Mouse (Mus musculus) heart, embryonic 14.5 days (tissue): Measurements from ENCODE around the gene Cntln. TPM values are rescaled to one million over a fixed set of nuclear protein-coding genes. Genes with fewer than 3 reads are reported as not detected.

Experiments used
- ATAC-seq: fragments of 200-750 bp; cut with Nextera tagmentation; 2 replicates; pipeline ENCODE4 v1.8.0; 2017; ENCODE audit warnings: low read depth, moderate TSS enrichment; ENCODE audit not compliant: insufficient number of reproducible peaks, insufficient read depth, low FRiP score
- H3K27ac ChIP-seq, 2 experiments: fragments of 200-500 bp in 1 of 2; fragments of 300-500 bp in 1 of 2; sonication (generic) in 1 of 2; replicated peaks in 1 of 2; 2 replicates each; pipeline ENCODE4 v1.5.1; 2012 to 2014; ENCODE audit warnings: low read depth in 2 of 2, low read length in 2 of 2, control low read depth in 1 of 2, mild to moderate bottlenecking in 1 of 2, mixed read lengths in 1 of 2; ENCODE audit not compliant: control insufficient read depth in 1 of 2, insufficient read depth in 1 of 2
- H3K27me3 ChIP-seq: fragments of 300-500 bp; sonication (generic); 2 replicates; pipeline ENCODE4 v1.6.1; 2014; ENCODE audit warnings: mild to moderate bottlenecking, low read length, control low read depth; ENCODE audit not compliant: control insufficient read depth, insufficient read depth
- H3K36me3 ChIP-seq: fragments of 300-500 bp; sonication (generic); 2 replicates; pipeline ENCODE4 v1.6.1; 2014; ENCODE audit warnings: mild to moderate bottlenecking, control low read depth, low read length, mixed read lengths; ENCODE audit not compliant: control insufficient read depth, insufficient read depth
- H3K4me1 ChIP-seq, 2 experiments: fragments of 200-500 bp in 1 of 2; fragments of 300-500 bp in 1 of 2; sonication (generic) in 1 of 2; 2 replicates each; pipeline ENCODE4 v1.6.1; 2012 to 2014; ENCODE audit warnings: low read length in 2 of 2, control low read depth in 1 of 2, mixed read lengths in 1 of 2; ENCODE audit not compliant: control insufficient read depth in 2 of 2, insufficient read depth in 2 of 2
- H3K4me2 ChIP-seq: fragments of 300-500 bp; sonication (generic); 2 replicates; pipeline ENCODE4 v1.6.1; 2014; ENCODE audit warnings: mild to moderate bottlenecking, low read length
- H3K4me3 ChIP-seq, 2 experiments: fragments of 200-500 bp in 1 of 2; fragments of 300-500 bp in 1 of 2; sonication (generic) in 1 of 2; 2 replicates each; pipeline ENCODE4 v1.5.1; 2012 to 2014; ENCODE audit warnings: low read length in 2 of 2, mild to moderate bottlenecking in 2 of 2, control low read depth in 1 of 2, low read depth in 1 of 2, moderate library complexity in 1 of 2; ENCODE audit not compliant: control insufficient read depth in 1 of 2, insufficient read depth in 1 of 2
- H3K9ac ChIP-seq: fragments of 300-500 bp; sonication (generic); 2 replicates; pipeline ENCODE4 v1.6.1; 2014; ENCODE audit warnings: mild to moderate bottlenecking, low read length
- H3K9me3 ChIP-seq: fragments of 300-500 bp; sonication (generic); 2 replicates; pipeline ENCODE4 v1.6.1; 2016; ENCODE audit warnings: low read length, control low read depth; ENCODE audit not compliant: control insufficient read depth
- WGBS: fragments of 180-500 bp; shearing (Covaris S2); extraction: QIAGEN DNeasy Blood & Tissue Kit; methylation state at CpG from one replicate; pipeline ENCODE4 v1.1.7; 2014; 5-methylcytosine and 5-hydroxymethylcytosine counted together
- polyA plus RNA-seq: library from polyadenylated mRNA; unstranded; fragments of >200 nt; fragmentation: Nextera tagmentation; extraction: Ambion mirVana; gene quantifications from 2 replicates; pipeline ENCODE4 v1.2.1, GENCODE M21; 2014

The Cntln gene
- polyA plus RNA-seq, 1 experiment from 2014 or later: 7.0 TPM

- H3K4me1 ChIP-seq: peaks cover 0 to 3% of the 10 kb centered on the region in 2 experiments; a peak in 1 of 4 replicates
- H3K36me3 ChIP-seq: peaks cover 5% of the 10 kb centered on the region; the same call in 1 of the 2 replicates
- peak overlapping the region; percentile 94 for H3K9ac ChIP-seq
- no peaks in the 10 kb centered on the region for H3K9me3 ChIP-seq
- H3K27ac ChIP-seq: peak overlapping the region; percentile 85
- peak overlapping the region; percentile 71 for H3K4me2 ChIP-seq
- ATAC-seq: peak; percentile 74
- WGBS: 2% methylated on average over 48 of the region's 60 CpGs
- H3K27me3 ChIP-seq: no peaks in the 10 kb centered on the region
- peak overlapping the region; percentile 77 to 79 for H3K4me3 ChIP-seq
These were observed 596 bp downstream of the Cntln start for GRCm38 (mm10) chr4:84884539-84885270.

GRCm38 (mm10) chr4:84885271-84885540 is 1.1 kb downstream of the Cntln start:
- Histone ChIP-seq H3K9me3 (no peaks in the 10 kb centered on the region), H3K4me2 (peak overlapping the region; percentile 71), H3K36me3 (peaks cover 7% of the 10 kb centered on the region), H3K9ac (peak overlapping the region; percentile 94), H3K27me3 (no peaks in the 10 kb centered on the region), H3K4me1 (peaks cover 0 to 3% of the 10 kb centered on the region in 2 experiments; a peak in 1 of 4 replicates), H3K27ac (no peak overlapping the region), H3K4me3 (peak overlapping the region; percentile 77 to 79; a peak in 3 of 4 replicates)
- WGBS: 39% methylated on average over 1 of the region's 1 CpGs
- ATAC-seq: no peak

GRCm38 (mm10) chr4:84918393-84918792 is 34.3 kb downstream of the Cntln start:
- no peak overlapping the region for H3K27ac ChIP-seq
- no peak overlapping the region for H3K4me3 ChIP-seq
- H3K36me3 ChIP-seq: no peaks in the 10 kb centered on the region
- no peaks in the 10 kb centered on the region for H3K4me1 ChIP-seq
- H3K27me3 ChIP-seq: no peaks in the 10 kb centered on the region
- H3K9me3 ChIP-seq: no peaks in the 10 kb centered on the region
- 60% methylated on average over 1 of the region's 1 CpGs for WGBS
- no peak overlapping the region for H3K4me2 ChIP-seq
- no peak for ATAC-seq
- H3K9ac ChIP-seq: no peak overlapping the region

- ATAC-seq: no peak
- WGBS: 79% methylated on average over 6 of the region's 6 CpGs
These were observed 50.3 kb downstream of the Cntln start for GRCm38 (mm10) chr4:84934342-84934929.

GRCm38 (mm10) chr4:84942059-84942458 is 58.0 kb downstream of the Cntln start:
- ATAC-seq: no peak
- 49% methylated on average over 2 of the region's 2 CpGs for WGBS
- no peak overlapping the region for H3K4me3 ChIP-seq
- no peak overlapping the region for H3K9ac ChIP-seq
- H3K9me3 ChIP-seq: no peaks in the 10 kb centered on the region
- H3K4me1 ChIP-seq: 0 out of 4 replicates have a peak, but pooled peaks cover 0 to 2% of the 10 kb centered on the region in 2 experiments
- no peaks in the 10 kb centered on the region for H3K36me3 ChIP-seq
- no peaks in the 10 kb centered on the region for H3K27me3 ChIP-seq
- no peak overlapping the region for H3K27ac ChIP-seq
- no peak overlapping the region for H3K4me2 ChIP-seq

More at GRCm38 (mm10) chr4:84934342-84934929, 50.3 kb downstream of the Cntln start:
- no peaks in the 10 kb centered on the region for H3K36me3 ChIP-seq
- no peaks in the 10 kb centered on the region for H3K27me3 ChIP-seq
- no peaks in the 10 kb centered on the region for H3K4me1 ChIP-seq
- H3K4me2 ChIP-seq: no peak overlapping the region
- no peaks in the 10 kb centered on the region for H3K9me3 ChIP-seq
- H3K4me3 ChIP-seq: no peak overlapping the region
- H3K9ac ChIP-seq: no peak overlapping the region
- no peak overlapping the region for H3K27ac ChIP-seq

GRCm38 (mm10) chr4:84942651-84943050 is 58.5 kb downstream of the Cntln start:
- Histone ChIP-seq H3K27me3 (no peaks in the 10 kb centered on the region), H3K27ac (no peak overlapping the region), H3K4me3 (no peak overlapping the region), H3K36me3 (no peaks in the 10 kb centered on the region), H3K9me3 (no peaks in the 10 kb centered on the region), H3K4me1 (0 out of 4 replicates have a peak, but pooled peaks cover 0 to 2% of the 10 kb centered on the region in 2 experiments), H3K4me2 (no peak overlapping the region), H3K9ac (no peak overlapping the region)
- no peak for ATAC-seq
- 82% methylated on average over 2 of the region's 2 CpGs for WGBS

GRCm38 (mm10) chr4:84944100-84944499 is 60.0 kb downstream of the Cntln start:
- H3K9me3 ChIP-seq: no peaks in the 10 kb centered on the region
- H3K27ac ChIP-seq: no peak overlapping the region
- H3K4me2 ChIP-seq: no peak overlapping the region
- no peak overlapping the region for H3K4me3 ChIP-seq
- 80% methylated on average over 4 of the region's 4 CpGs for WGBS
- H3K4me1 ChIP-seq: 0 out of 4 replicates have a peak, but pooled peaks cover 0 to 2% of the 10 kb centered on the region in 2 experiments
- H3K36me3 ChIP-seq: no peaks in the 10 kb centered on the region
- ATAC-seq: no peak
- no peaks in the 10 kb centered on the region for H3K27me3 ChIP-seq
- H3K9ac ChIP-seq: no peak overlapping the region
